Mouse (Mus musculus): ENCODE results near the gene Cdh13. TPM values are rescaled to one million over a fixed set of nuclear protein-coding genes. Genes with fewer than 3 reads are reported as not detected.

Gene Cdh13
- polyA plus RNA-seq, 1 experiment from 2014 or later, result 33.5 TPM

GRCm38 (mm10) chr8:118502509-118502908 is 219.0 kb downstream of the Cdh13 start:
- 68% methylated on average over 8 of the region's 8 CpGs for WGBS
- ATAC-seq (ENCODE audit: low FRiP score, low read depth), result no peak; the same call in 1 of the 2 replicates
- Histone ChIP-seq H3K36me3 (no peaks in the 10 kb centered on the region), H3K4me1 (no peaks in the 10 kb centered on the region), H3K9me3 (no peaks in the 10 kb centered on the region), H3K4me2 (replicated peaks) (no peak overlapping the region), H3K9ac (no peak overlapping the region), H3K27ac (no peak overlapping the region), H3K27me3 (replicated peaks) (no peaks in the 10 kb centered on the region), H3K4me3 (no peak overlapping the region)

- no peaks in the 10 kb centered on the region for H3K36me3 ChIP-seq
- no peak overlapping the region for H3K9ac ChIP-seq
- H3K4me1 ChIP-seq, result 0 out of 2 replicates have a peak, but pooled peaks cover 3% of the 10 kb centered on the region
- ATAC-seq (ENCODE audit: low FRiP score, low read depth), result no peak
- H3K9me3 ChIP-seq, result no peaks in the 10 kb centered on the region
- H3K27me3 ChIP-seq (replicated peaks), result no peaks in the 10 kb centered on the region
- 95% methylated on average over 5 of the region's 5 CpGs for WGBS
- H3K4me2 ChIP-seq (replicated peaks), result no peak overlapping the region
- H3K4me3 ChIP-seq, result no peak overlapping the region
- no peak overlapping the region for H3K27ac ChIP-seq
Measured at GRCm38 (mm10) chr8:118509426-118509825, 225.9 kb downstream of the Cdh13 start.

GRCm38 (mm10) chr8:118513259-118513658 is 229.7 kb downstream of the Cdh13 start:
- no peak overlapping the region for H3K4me2 ChIP-seq (replicated peaks)

GRCm38 (mm10) chr8:118515616-118516015 is 232.1 kb downstream of the Cdh13 start:
- Histone ChIP-seq H3K27me3 (replicated peaks) (no peaks in the 10 kb centered on the region), H3K9me3 (no peaks in the 10 kb centered on the region), H3K9ac (no peak overlapping the region), H3K27ac (no peak overlapping the region), H3K36me3 (no peaks in the 10 kb centered on the region), H3K4me2 (replicated peaks) (no peak overlapping the region), H3K4me1 (peaks cover 12% of the 10 kb centered on the region; the same call in 1 of the 2 replicates), H3K4me3 (no peak overlapping the region)
- WGBS, result 98% methylated on average over 5 of the region's 6 CpGs
- ATAC-seq (ENCODE audit: low FRiP score, low read depth), result no peak

More at GRCm38 (mm10) chr8:118513259-118513658, 229.7 kb downstream of the Cdh13 start:
- no peak overlapping the region for H3K27ac ChIP-seq
- H3K36me3 ChIP-seq, result no peaks in the 10 kb centered on the region
- no peak for ATAC-seq (ENCODE audit: low FRiP score, low read depth)
- H3K4me1 ChIP-seq, result peaks cover 9% of the 10 kb centered on the region; the same call in 1 of the 2 replicates
- H3K27me3 ChIP-seq (replicated peaks), result no peaks in the 10 kb centered on the region
- 47% methylated on average over 6 of the region's 6 CpGs for WGBS
- H3K9ac ChIP-seq, result no peak overlapping the region
- no peaks in the 10 kb centered on the region for H3K9me3 ChIP-seq
- no peak overlapping the region for H3K4me3 ChIP-seq

- ATAC-seq (ENCODE audit: low FRiP score, low read depth), result no peak
- 34% methylated on average over 4 of the region's 4 CpGs for WGBS
Measured at GRCm38 (mm10) chr8:118517071-118517470, 233.5 kb downstream of the Cdh13 start.

GRCm38 (mm10) chr8:118518030-118518741 is 234.7 kb downstream of the Cdh13 start:
- H3K4me3 ChIP-seq, result no peak overlapping the region
- ATAC-seq (ENCODE audit: low FRiP score, low read depth), result no peak
- H3K4me2 ChIP-seq (replicated peaks), result no peak overlapping the region
- H3K36me3 ChIP-seq, result no peaks in the 10 kb centered on the region
- H3K9ac ChIP-seq, result no peak overlapping the region
- H3K4me1 ChIP-seq, result peaks cover 12% of the 10 kb centered on the region; the same call in 1 of the 2 replicates
- WGBS, result 76% methylated on average over 13 of the region's 13 CpGs
- H3K27me3 ChIP-seq (replicated peaks), result no peaks in the 10 kb centered on the region
- H3K9me3 ChIP-seq, result no peaks in the 10 kb centered on the region
- no peak overlapping the region for H3K27ac ChIP-seq

More at GRCm38 (mm10) chr8:118517071-118517470, 233.5 kb downstream of the Cdh13 start:
- Histone ChIP-seq H3K9ac (no peak overlapping the region), H3K9me3 (no peaks in the 10 kb centered on the region), H3K36me3 (no peaks in the 10 kb centered on the region), H3K27me3 (replicated peaks) (no peaks in the 10 kb centered on the region), H3K4me1 (peaks cover 12% of the 10 kb centered on the region; the same call in 1 of the 2 replicates), H3K4me2 (replicated peaks) (no peak overlapping the region), H3K27ac (no peak overlapping the region), H3K4me3 (no peak overlapping the region)

GRCm38 (mm10) chr8:118518742-118519102 is 235.2 kb downstream of the Cdh13 start:
- Histone ChIP-seq H3K4me2 (replicated peaks) (no peak overlapping the region), H3K4me3 (no peak overlapping the region), H3K36me3 (no peaks in the 10 kb centered on the region), H3K4me1 (peaks cover 8% of the 10 kb centered on the region; the same call in 1 of the 2 replicates), H3K27ac (no peak overlapping the region), H3K9me3 (no peaks in the 10 kb centered on the region), H3K9ac (no peak overlapping the region), H3K27me3 (replicated peaks) (no peaks in the 10 kb centered on the region)
- ATAC-seq (ENCODE audit: low FRiP score, low read depth), result no peak
- WGBS, result 43% methylated on average over 3 of the region's 3 CpGs

GRCm38 (mm10) chr8:118523922-118524321 is 240.4 kb downstream of the Cdh13 start:
- Histone ChIP-seq H3K9me3 (no peaks in the 10 kb centered on the region), H3K36me3 (no peaks in the 10 kb centered on the region), H3K4me1 (no peaks in the 10 kb centered on the region), H3K4me2 (replicated peaks) (no peak overlapping the region), H3K4me3 (no peak overlapping the region), H3K27ac (no peak overlapping the region), H3K9ac (no peak overlapping the region), H3K27me3 (replicated peaks) (no peaks in the 10 kb centered on the region)
- WGBS, result 91% methylated on average over 1 of the region's 1 CpGs
- no peak for ATAC-seq (ENCODE audit: low FRiP score, low read depth)

GRCm38 (mm10) chr8:118538816-118539558 is 255.5 kb downstream of the Cdh13 start:
- Histone ChIP-seq H3K9me3 (no peaks in the 10 kb centered on the region), H3K4me1 (peaks cover 9% of the 10 kb centered on the region; the same call in 1 of the 2 replicates), H3K4me3 (no peak overlapping the region), H3K9ac (no peak overlapping the region), H3K36me3 (no peaks in the 10 kb centered on the region), H3K27ac (no peak overlapping the region), H3K27me3 (replicated peaks) (peaks cover 17% of the 10 kb centered on the region), H3K4me2 (replicated peaks) (no peak overlapping the region; the same call in 1 of the 2 replicates)
- 58% methylated on average over 8 of the region's 8 CpGs for WGBS
- ATAC-seq (ENCODE audit: low FRiP score, low read depth), result peak; percentile 33; the same call in 1 of the 2 replicates

GRCm38 (mm10) chr8:118539559-118539819 is 256.0 kb downstream of the Cdh13 start:
- WGBS, result 15% methylated on average over 5 of the region's 5 CpGs
- Histone ChIP-seq H3K4me2 (replicated peaks) (no peak overlapping the region), H3K4me1 (peaks cover 9% of the 10 kb centered on the region; the same call in 1 of the 2 replicates), H3K36me3 (no peaks in the 10 kb centered on the region), H3K27me3 (replicated peaks) (peaks cover 17% of the 10 kb centered on the region), H3K4me3 (no peak overlapping the region), H3K9me3 (no peaks in the 10 kb centered on the region), H3K27ac (no peak overlapping the region), H3K9ac (no peak overlapping the region)
- ATAC-seq (ENCODE audit: low FRiP score, low read depth), result peak; percentile 48; the same call in 1 of the 2 replicates

- H3K27me3 ChIP-seq (replicated peaks), result peaks cover 17% of the 10 kb centered on the region
- H3K4me2 ChIP-seq (replicated peaks), result no peak overlapping the region
- no peak overlapping the region for H3K27ac ChIP-seq
- H3K4me3 ChIP-seq, result no peak overlapping the region
- no peak overlapping the region for H3K9ac ChIP-seq
- no peak for ATAC-seq (ENCODE audit: low FRiP score, low read depth)
- no peaks in the 10 kb centered on the region for H3K36me3 ChIP-seq
- no peaks in the 10 kb centered on the region for H3K9me3 ChIP-seq
- peaks cover 9% of the 10 kb centered on the region; the same call in 1 of the 2 replicates for H3K4me1 ChIP-seq
- 66% methylated on average over 4 of the region's 4 CpGs for WGBS
Measured at GRCm38 (mm10) chr8:118539941-118540340, 256.4 kb downstream of the Cdh13 start.

- H3K4me1 ChIP-seq, result no peaks in the 10 kb centered on the region
- no peaks in the 10 kb centered on the region for H3K27me3 ChIP-seq (replicated peaks)
- H3K9me3 ChIP-seq, result no peaks in the 10 kb centered on the region
- no peak for ATAC-seq (ENCODE audit: low FRiP score, low read depth)
- no peak overlapping the region for H3K27ac ChIP-seq
- H3K4me3 ChIP-seq, result no peak overlapping the region
- no peaks in the 10 kb centered on the region for H3K36me3 ChIP-seq
- H3K4me2 ChIP-seq (replicated peaks), result no peak overlapping the region
- H3K9ac ChIP-seq, result no peak overlapping the region
- WGBS, result 80% methylated on average over 14 of the region's 14 CpGs
Measured at GRCm38 (mm10) chr8:118552397-118552796, 268.9 kb downstream of the Cdh13 start.
